Mouse (Mus musculus) right cerebral cortex, postnatal 10 days (tissue): Measurements from ENCODE around the gene Art2b.
"Not testable (repeated sequence)": the region's sequence is repeated elsewhere in the genome, so short reads cannot be mapped to it uniquely, and the experiment has no call there.

Source experiments
- DNase-seq, 2 experiments: peaks; one replicate each; pipeline ENCODE4 v3.0.0; 2021; ENCODE audit warnings: low spot score in 2 of 2

The Art2b gene

DNA sequence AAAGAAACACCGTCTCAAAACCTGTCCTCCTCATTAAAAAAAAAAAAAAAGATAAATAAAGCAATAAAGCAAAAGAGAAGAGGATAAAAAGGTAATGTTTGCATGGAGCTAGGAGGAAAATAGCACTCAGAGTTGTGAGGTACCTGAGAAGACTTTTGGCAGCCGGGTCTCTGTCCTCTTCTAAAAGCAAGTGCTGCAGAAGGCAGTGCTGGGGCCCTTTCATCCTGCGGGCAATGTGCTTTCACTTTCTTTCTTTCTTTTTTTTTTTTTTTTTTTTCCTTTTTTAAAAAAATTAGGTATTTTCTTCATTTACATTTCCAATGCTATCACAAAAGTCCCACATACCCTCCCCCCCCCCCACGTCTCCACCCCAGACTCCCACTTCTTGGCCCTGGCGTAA is at the start of gene Art2b:
Gene Art2b, minus strand, starts transcription at position 193 of the 400 bp plus-strand sequence.
- DNase-seq = no peak

GRCm38 (mm10) chr7:101634513-101634912 is 49.1 kb upstream of the Art2b start:
- no peak for DNase-seq

- no peak for DNase-seq
Observed at GRCm38 (mm10) chr7:101633629-101634177, 48.3 kb upstream of the Art2b start.

DNA sequence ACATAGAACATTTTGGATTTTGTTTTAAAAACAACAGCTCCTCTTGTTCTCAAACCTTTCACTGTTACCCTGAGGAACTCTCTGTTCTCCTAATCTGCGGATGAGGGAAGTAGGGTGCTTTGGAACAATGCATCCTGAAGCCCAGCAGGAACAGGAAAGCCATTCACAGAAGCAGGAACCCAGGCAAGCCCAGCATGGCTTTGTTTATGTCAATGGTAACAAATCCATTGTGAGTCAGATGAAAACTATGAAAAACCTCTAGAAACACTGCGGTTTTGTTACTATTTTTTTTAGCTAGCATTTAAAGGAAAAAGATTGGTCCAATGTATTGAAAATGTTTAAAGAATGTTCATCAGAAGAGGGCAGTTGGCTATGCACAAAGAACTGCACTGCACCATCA is 43.1 kb upstream of the Art2b start:
- no peak for DNase-seq

- peak in 1 of 2 experiments; percentile 33 for DNase-seq
Observed at GRCm38 (mm10) chr7:101627166-101627565, 41.8 kb upstream of the Art2b start.

DNA sequence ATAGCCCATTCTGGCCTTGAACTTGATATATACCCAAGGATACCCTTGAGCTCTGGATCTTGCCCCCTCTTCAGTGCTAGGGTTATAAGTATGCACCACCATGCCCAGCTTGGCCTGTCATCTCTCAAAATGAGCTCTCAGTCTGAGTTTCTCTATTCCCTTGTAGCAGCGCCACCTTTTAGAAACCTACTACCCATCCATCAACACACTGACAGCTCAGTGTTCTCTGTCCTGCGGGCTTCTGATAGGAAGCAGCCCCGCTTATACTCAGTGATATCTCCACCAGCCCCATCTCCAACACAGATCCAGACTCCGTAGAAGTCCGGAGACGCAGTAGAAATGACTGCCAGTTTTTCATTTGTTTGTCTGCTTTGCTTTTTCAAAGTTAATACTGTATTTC is 38.9 kb upstream of the Art2b start:
- no peak for DNase-seq

GRCm38 (mm10) chr7:101621861-101622260 is 36.5 kb upstream of the Art2b start:
- not testable (repeated sequence) for DNase-seq

- DNase-seq = peak; percentile 76 to 79
Observed at GRCm38 (mm10) chr7:101620373-101620772, 35.0 kb upstream of the Art2b start.

DNA sequence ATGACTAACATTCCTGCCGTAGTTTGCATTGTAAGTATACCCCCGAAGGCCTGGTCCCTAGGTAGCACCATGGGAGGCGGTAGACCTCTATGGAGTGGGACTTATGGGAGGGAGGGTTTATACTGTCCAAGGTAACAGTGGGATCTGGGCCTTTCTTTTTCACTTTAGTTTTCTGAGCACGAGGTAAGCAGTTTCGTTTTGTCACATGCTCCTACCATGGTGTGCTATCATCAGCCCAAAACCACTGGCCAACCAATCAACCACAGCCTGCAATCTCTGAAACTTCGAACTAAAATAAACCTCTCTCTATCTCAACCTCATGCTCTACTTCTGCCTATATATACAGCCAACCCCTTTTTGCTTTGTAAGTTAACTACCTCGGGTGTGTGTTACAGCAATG is 32.9 kb upstream of the Art2b start:
- DNase-seq = no peak

GRCm38 (mm10) chr7:101617438-101618165 is 32.2 kb upstream of the Art2b start:
- peak; percentile 48 to 63 for DNase-seq

GRCm38 (mm10) chr7:101616136-101616835 is 30.9 kb upstream of the Art2b start:
- DNase-seq = no peak

GRCm38 (mm10) chr7:101615406-101615805 is 30.0 kb upstream of the Art2b start:
- DNase-seq = no peak

DNA sequence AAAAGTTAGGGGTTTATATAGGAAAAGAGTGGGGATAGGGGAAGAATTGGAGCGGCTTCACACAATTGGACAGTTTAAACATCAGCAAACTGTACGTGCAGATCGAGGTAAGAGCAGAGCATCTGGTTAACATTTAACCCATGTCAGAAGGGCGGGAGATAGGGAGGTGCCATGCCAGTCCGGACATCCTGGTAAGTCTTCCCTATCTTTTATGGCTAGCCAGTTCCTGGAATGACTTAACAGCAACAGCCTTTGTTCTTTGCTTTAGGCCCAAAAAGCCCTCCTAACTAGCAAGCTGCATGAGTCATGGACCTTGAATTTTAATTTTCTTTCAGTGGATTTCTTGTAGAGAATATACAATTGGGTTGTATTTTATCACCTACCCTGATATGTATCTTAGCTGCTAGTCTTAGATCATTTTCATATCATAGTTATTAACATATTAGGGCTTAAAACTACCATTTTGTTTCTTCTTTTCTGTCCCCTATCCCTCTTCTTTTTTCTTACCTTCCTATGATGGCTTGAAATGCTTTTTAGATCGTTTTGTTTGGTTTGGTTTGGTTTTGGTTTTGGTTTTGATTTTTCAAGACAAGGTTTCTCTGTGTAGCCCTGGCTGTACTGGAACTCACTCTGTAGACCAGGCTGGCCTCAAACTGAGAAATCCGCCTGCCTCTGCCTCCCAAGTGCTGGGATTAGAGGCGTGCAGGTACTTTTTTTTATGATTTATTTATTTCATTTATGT is 27.6 kb upstream of the Art2b start:
- DNase-seq = not testable (repeated sequence)

DNA sequence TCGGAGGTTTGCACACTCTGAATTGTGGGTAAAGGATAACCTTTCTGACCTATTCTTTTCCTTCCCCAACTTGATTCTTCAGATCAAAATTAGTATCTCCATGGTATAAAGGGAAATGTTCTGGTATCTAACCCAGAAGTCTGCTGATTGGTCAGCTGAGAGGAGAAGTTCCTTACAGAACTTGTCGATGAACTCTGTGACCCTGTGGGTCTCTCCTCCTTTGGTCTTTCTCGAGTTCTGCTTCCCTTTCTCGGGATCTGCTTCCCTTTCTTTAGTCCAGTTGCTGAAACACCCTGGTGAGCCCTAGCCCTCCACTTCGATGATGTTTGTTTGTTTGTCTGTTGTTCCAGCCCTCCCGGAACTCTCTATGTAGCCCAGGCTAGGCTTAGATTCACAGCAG is 22.4 kb upstream of the Art2b start:
- no peak for DNase-seq

DNA sequence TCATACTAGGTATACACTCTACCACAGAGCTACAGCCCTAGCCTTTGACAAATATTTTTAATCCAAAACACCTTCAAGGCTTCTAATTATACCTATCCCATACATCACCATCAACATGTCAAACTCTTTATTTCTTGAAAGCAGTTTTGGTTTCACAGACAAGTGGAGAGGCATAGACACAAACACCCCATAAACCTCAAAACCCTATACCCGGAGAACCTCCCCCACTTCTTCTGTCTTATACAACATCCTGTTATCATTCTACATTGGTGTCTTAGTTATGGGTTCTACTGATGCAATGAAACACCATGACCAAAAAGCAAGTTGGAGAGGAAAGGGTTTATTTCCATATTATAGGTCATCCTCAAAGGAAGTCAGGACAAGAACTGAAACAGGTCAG is 15.0 kb upstream of the Art2b start:
- DNase-seq = no peak

GRCm38 (mm10) chr7:101598482-101598881 is 13.1 kb upstream of the Art2b start:
- DNase-seq = no peak

GRCm38 (mm10) chr7:101594969-101595368 is 9.6 kb upstream of the Art2b start:
- DNase-seq = no peak

GRCm38 (mm10) chr7:101584271-101584670 is 1.1 kb downstream of the Art2b start:
- not testable (repeated sequence) for DNase-seq

DNA sequence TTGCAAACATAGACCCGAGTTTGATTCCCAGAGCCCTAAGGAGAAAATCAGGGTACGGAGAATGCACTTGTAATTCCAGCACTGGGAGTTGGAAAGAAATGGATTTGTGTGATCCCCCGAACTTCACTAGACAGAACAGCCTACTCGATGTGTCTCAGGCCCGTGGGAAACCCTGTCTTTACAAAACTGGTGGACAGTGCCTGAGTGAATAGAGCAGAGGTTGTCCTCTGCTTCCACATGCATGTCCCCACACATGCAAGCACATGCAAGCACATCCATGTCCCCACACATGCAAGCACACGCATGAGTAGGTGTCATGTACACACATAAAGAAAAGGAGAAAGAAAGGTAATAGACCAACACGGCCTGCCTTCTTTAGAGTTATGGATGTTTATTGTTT is 3.4 kb downstream of the Art2b start:
- no peak for DNase-seq

DNA sequence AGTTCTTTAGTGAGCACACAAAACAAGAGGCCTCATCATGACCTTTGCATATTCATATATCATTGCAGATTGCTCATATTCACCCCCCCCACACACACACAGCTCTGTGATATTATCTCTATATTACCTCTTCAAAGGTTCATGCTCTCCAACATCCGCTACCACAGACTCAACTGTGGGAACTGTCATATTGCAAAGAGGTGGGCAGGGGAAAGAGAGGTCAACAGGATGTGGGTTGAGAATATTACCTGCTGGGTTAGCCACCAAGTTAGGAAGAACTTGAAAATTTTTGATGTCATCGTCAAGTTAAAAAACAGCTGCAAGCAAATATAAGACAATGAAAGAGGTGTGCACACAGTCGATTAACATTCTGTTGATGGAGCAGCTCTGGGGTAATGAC is 4.5 kb downstream of the Art2b start:
- DNase-seq = not testable (repeated sequence)

DNA sequence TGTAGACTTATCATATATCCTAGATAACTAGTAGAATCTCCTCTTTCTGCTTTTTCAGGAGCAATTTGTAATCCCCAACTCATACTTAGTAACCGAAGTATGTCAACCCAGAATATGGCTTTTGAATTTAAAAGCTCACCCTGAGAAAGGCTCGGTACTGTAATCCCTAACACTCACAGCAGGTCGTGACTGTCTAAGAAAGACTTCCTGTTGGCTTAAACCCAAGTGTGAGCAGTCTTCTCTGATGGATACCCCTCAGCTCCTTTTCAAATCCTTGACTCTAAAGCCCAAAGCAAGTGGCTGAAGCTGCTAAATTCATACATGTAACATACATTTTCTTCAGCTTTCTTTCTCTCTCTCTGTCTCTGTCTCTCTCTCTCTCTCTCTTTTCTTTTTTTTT is 11.0 kb downstream of the Art2b start:
- no peak for DNase-seq

- not testable (repeated sequence) for DNase-seq
Observed at GRCm38 (mm10) chr7:101573636-101574035, 11.8 kb downstream of the Art2b start.
